Mouse (Mus musculus) heart, postnatal 14 days (tissue): ENCODE results near the gene Erp44. TPM values are rescaled to one million over a fixed set of nuclear protein-coding genes. Genes with fewer than 3 reads are reported as not detected.

Experiments
- microRNA-seq, 2 experiments: library from miRNA; unstranded; fragments of <30 nt; microRNA quantifications; one replicate each; pipeline ENCODE4 v1.2.0; 2021 to 2022
- total RNA-seq, 2 experiments: library from RNA; stranded (reverse); gene quantifications; 2 replicates each; pipeline ENCODE4 v1.2.3; 2021

Gene Erp44
- total RNA-seq, 2 experiments from 2014 or later, result 29.8 to 33.8 TPM

Small RNA genes lying within 50 kb of the gene (microRNA-seq; reads per million reads assigned to microRNA genes)
- 0 reads per million in 2 experiments for gene Mir1958

Other genes with a start within 250 kb of the Erp44 start
- 10 to 100 TPM in 1 of 2 experiments, 1 to 10 TPM in 1; 4.0 to 12.0 TPM for gene Nr4a3, start 234.4 kb downstream of the Erp44 start, total RNA-seq
- gene Stx17, start 154.6 kb downstream of the Erp44 start, total RNA-seq, result 10 to 100 TPM; 26.5 to 28.0 TPM
- gene Invs, start 202 bp upstream of the Erp44 start, total RNA-seq, result 1 to 10 TPM; 3.7 to 4.2 TPM
- gene Tex10, start 193.9 kb upstream of the Erp44 start, total RNA-seq, result 10 to 100 TPM; 10.8 to 11.6 TPM